Mouse (Mus musculus) brown adipose tissue, adult 24 weeks (tissue): ENCODE results near the gene Syce2. TPM values are rescaled to one million over a fixed set of nuclear protein-coding genes. Genes with fewer than 3 reads are reported as not detected.
A peak's percentile ranks its signal among the peaks of the same experiment; 100 is the strongest.

ENCODE experiments used
- H3K27ac ChIP-seq: fragments of 200-500 bp; replicated peaks from 2 replicates; pipeline ENCODE4 v1.5.1; 2012; ENCODE audit warnings: low read depth, mild to moderate bottlenecking, low read length
- H3K4me1 ChIP-seq: fragments of 200-500 bp; 2 replicates; pipeline ENCODE4 v1.6.1; 2012; ENCODE audit warnings: low read length, mixed read lengths; ENCODE audit not compliant: control insufficient read depth, insufficient read depth, insufficient read length
- H3K4me3 ChIP-seq: fragments of 200-500 bp; 2 replicates; pipeline ENCODE4 v1.5.1; 2012; ENCODE audit warnings: low read depth, mild to moderate bottlenecking, low read length, moderate library complexity; ENCODE audit not compliant: insufficient read depth
- polyA plus RNA-seq: library from polyadenylated mRNA; stranded (reverse); fragments of >200 nt; gene quantifications from 2 replicates; pipeline ENCODE4 v1.2.4, GENCODE M21; 2012; ENCODE audit not compliant: missing spikeins, insufficient read depth, insufficient read length

Gene Syce2
- polyA plus RNA-seq, 1 experiment, result 3.6 TPM

- no peaks in the 10 kb centered on the region for H3K4me1 ChIP-seq
- no peak overlapping the region for H3K27ac ChIP-seq
- H3K4me3 ChIP-seq, result no peak overlapping the region
Measured at GRCm38 (mm10) chr8:84838513-84838912, 33.4 kb upstream of the Syce2 start.

- Histone ChIP-seq H3K4me3 (peak overlapping the region; percentile 69), H3K4me1 (no peaks in the 10 kb centered on the region), H3K27ac (peak overlapping the region; percentile 47; the same call in 1 of the 2 replicates)
Measured at GRCm38 (mm10) chr8:84839411-84839810, 32.5 kb upstream of the Syce2 start.

GRCm38 (mm10) chr8:84839875-84840247, 32.0 kb upstream of the Syce2 start:
- Histone ChIP-seq H3K27ac (peak overlapping the region; percentile 47), H3K4me3 (peak overlapping the region; percentile 69), H3K4me1 (no peaks in the 10 kb centered on the region)

DNA sequence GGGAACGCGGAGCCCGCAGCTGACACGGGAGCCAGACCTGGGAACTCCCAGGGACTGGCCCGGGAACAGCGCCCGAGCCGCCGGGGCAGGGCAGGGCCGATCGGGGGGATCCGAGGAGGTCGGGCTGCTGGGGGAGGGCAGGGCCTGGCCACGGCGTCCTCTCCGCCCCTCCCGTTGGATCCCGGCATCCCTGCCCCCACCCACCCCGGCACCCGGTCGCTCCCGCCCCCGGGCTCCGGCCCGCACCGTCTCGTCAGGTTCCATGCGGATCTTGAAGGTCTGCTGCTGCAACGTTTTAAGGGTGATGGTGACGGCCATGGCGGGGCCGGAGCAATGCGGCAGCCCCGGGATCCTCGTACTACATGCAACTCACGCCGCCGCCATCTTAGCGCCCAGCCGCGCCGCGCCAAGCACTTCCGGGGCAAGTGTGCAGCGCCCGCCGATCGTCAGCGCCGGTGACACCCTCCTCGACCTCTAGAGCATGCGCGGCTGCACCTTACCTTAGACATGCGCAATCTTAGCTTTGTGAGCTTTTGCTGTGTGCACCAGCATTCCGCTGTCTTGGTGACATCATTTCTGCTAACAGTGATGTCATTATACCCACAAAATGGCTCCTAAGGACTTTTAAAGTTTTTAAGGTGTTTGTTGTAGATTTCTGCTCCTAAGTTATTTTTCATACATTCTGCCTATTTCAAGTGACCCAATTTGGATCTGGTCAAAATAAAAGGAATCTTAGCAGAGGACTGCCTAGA, 31.5 kb upstream of the Syce2 start, which contains the start of gene Rad23a:
TSS of gene Rad23a (minus strand) at position 418 of the 752 bp plus-strand sequence.
- Histone ChIP-seq H3K4me1 (no peaks in the 10 kb centered on the region), H3K27ac (peak within 1 kb of the TSS; percentile 60), H3K4me3 (peak within 1 kb of the TSS; percentile 69)

DNA sequence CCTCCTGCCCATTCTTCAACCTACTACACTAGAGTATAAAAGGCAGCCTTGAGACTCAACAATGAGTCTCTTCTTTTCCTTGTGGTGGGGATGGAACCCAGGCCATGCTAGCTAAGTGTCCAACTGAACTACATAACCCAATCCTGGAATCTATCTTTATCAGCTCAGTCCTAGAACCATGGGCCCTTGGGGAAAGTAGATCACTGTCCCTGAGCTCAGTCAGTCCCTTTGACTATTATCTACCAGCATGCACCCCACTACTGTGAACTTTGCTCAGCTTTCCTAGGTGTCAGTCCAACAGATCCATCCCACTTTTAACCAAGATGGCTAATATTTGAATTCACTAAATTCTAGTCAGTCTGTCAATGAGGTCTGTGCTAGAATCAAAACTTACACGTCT, 30.4 kb upstream of the Syce2 start:
- H3K4me3 ChIP-seq, result no peak overlapping the region
- H3K4me1 ChIP-seq, result no peaks in the 10 kb centered on the region
- H3K27ac ChIP-seq, result peak overlapping the region; percentile 5; the same call in 1 of the 2 replicates

DNA sequence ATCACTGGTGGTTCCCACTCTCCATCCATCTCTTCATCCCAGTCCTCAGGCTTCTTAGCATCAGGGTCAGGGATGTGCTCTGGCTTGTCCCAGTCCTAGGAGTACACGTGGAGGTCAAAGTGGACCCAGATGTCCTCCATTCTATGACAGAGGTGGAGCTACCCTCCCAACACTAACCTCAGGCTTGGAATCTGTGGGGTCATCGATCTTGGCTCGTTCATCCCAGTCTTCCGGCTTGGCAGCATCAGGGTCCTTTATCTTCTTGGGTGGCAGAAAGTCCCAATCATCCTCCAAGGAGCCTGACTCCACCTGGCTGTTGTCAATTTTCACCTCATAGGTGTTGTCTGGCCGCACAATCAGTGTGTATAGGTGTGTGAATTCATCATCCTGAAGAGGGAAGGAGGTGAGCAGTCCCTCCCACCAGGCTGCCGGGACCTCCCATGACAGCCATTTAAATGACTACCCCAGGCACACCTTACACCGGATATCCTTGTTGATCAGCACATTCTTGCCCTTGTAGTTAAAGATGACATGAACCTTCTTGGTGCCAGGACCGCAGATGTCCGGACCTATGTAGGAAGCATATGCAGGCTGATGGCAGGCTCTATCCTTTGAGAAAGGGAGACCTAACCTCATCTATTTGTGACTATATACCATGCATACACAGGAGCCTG, 27.4 kb upstream of the Syce2 start:
- Histone ChIP-seq H3K4me3 (no peak overlapping the region), H3K4me1 (no peaks in the 10 kb centered on the region), H3K27ac (no peak overlapping the region)

DNA sequence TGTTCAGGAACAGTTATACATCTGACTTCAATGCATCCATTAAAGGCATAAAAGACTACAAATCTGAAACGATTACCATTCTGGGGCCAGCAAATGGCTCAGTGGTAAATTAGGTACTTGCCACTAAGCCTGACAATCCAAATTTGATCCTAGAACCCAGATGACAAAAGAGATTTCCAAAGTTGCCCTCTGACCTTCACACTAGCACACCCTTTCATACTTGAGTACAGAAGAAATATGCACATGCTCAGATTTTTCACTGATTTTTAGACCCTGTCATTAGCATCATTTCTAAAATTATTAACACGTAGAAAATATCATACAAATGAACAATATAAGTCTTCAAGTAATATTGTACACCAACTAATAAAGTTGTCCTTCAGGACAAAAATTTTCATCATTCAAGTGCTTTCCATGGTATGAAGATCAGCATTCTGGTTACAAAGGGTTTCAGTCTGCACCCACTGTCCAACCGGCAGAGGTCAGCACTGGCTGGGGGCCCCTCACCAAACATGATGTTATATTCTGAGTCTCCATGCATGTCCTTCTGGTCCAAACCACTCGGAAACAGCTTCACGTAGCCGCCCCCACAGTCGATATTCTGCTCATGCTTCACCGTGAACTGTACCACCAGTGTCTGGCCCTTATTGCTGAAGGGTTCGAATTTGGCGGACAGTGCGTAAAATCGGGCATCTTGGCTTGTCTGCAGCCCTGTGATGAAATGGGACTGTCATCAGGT, 26.4 kb upstream of the Syce2 start:
- peak overlapping the region; percentile 76; the same call in 1 of the 2 replicates for H3K27ac ChIP-seq
- peak overlapping the region; percentile 84 for H3K4me3 ChIP-seq
- no peaks in the 10 kb centered on the region for H3K4me1 ChIP-seq

DNA sequence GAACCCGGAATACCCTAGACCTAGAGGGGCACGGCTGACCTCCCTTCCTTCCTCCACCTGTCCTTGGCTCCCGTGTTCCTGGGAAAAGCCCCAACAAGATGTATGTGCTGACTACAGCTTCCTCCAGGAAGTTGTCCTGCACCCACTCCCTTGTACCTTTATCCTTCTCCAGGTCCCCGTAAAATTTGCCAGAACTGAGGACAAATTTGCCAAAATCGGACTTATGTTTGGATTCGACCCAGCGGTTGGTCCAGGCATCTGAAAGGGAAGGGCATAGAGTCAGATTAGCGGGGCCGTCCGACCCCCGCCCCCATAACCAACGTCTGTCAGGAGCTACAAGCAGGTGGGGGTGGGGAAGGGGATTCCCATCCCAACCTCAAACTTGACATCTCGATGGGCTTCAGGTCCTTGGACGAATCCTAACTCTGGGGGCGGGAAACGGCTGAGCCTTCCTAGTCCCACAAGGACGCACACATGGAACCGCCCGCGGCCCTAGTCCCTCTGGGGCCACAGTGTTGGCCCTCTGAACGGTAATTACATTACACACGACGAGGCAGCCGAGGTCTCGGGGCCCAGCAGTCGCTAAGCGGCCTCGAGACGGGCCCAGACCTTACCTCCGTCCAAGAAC, 25.7 kb upstream of the Syce2 start:
- Histone ChIP-seq H3K4me3 (peak overlapping the region; percentile 84), H3K27ac (peak overlapping the region; percentile 76), H3K4me1 (no peaks in the 10 kb centered on the region)

DNA sequence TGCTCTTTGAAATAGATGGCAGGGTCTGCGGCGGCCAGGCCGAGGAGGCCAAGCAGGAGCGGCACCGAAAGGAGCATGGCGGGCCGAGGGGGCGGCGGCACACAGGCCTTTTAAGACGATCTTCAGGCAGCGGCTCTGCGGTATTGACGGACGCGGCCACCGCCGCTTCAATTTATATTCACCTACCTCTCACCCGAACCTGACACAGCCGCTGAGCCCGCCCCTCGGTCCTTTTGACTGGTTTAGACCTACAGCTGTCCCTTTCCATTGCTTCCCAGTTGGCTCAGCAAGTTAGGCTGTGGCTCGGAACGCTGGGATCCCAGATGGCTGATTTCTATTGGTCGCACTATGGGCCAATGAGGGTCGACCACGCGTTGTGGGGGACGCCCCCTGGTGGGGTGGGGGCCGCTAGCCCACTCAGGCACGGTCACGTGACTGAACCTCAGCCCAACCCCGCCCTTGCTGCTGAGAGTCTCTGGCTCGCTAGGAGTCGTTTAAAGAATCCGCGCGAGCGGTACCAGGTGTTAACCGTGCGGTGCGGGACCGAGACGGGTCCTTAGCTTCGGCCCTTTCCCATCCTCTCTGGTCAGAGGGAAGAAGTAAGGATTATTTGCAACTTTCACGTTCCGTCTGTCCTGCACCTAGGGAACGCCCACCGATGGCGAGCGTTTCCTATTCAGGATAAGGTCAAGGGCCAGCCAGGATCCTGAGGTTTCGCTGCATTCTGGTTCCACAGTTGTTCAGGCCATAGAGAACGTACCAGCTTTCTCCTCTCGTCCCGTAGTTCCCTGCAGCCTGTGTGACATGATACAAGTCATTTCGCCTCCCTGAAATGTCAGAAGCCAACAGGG, 25.0 kb upstream of the Syce2 start, which contains the start of gene Calr:
TSS of gene Calr (minus strand) at position 213 of the 851 bp plus-strand sequence.
- H3K4me1 ChIP-seq, result no peaks in the 10 kb centered on the region
- H3K27ac ChIP-seq, result peak within 1 kb of the TSS; percentile 76
- peak within 1 kb of the TSS; percentile 84 for H3K4me3 ChIP-seq

DNA sequence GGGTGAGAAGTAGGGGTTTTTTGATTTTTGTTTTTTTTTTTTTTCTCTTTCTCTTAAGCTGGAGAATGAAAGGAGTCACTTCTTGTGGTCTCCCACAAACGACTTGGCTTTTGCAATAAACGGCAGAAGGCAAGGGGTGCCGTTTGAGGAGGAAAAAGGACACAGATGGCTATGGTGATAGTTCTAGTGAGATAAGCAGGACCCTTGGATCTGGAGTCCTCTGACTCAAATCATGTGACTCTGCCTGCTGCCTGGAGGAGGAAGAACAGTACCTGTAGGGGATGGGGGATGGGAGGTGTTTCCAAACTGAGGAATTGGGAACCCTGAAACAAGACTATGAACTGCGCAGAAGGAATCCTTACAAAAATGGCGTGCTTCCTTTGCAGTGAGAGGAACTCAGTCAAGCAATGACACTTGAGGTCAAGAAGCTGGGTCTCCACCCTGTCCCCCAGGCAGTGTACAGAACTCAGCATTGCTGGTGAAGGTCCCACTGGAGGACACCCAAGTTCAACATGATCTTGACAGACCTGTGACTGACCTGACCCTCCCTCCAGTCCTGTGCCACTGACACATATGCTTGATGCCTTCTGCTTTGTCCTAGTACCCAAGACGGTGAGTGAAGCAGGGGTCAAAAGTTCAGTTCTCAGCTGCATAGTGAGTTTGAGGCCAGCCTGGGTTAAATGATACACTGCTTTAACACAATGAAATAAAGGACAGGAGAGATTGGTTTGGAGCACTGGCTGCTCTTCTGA, 24.1 kb upstream of the Syce2 start:
- Histone ChIP-seq H3K27ac (peak overlapping the region; percentile 72; the same call in 1 of the 2 replicates), H3K4me3 (peak overlapping the region; percentile 74), H3K4me1 (no peaks in the 10 kb centered on the region)

- no peak overlapping the region for H3K27ac ChIP-seq
- no peak overlapping the region for H3K4me3 ChIP-seq
- H3K4me1 ChIP-seq, result peaks cover 2% of the 10 kb centered on the region
Measured at GRCm38 (mm10) chr8:84856434-84856833, 15.5 kb upstream of the Syce2 start.

GRCm38 (mm10) chr8:84856864-84857441, 15.0 kb upstream of the Syce2 start, which contains the start of gene Farsa:
Farsa (plus strand) TSS chr8:84856989.
- Histone ChIP-seq H3K4me1 (peaks cover 2% of the 10 kb centered on the region), H3K4me3 (peak within 1 kb of the TSS; percentile 96), H3K27ac (peak within 1 kb of the TSS; percentile 82)

- Histone ChIP-seq H3K4me3 (peak overlapping the region; percentile 52), H3K4me1 (peaks cover 3% of the 10 kb centered on the region; the same call in 1 of the 2 replicates), H3K27ac (no peak overlapping the region)
Measured at GRCm38 (mm10) chr8:84872309-84872965, 526 bp downstream of the Syce2 start.
